Mouse (Mus musculus) cortical plate, adult 2 months (tissue): ENCODE measurements around the gene Rpl11. TPM values are rescaled to one million over a fixed set of nuclear protein-coding genes. Genes with fewer than 3 reads are reported as not detected.
"Not testable (repeated sequence)": the region's sequence is repeated elsewhere in the genome, so short reads cannot be mapped to it uniquely, and the experiment has no call there.

ENCODE experiments used
- H3K27ac ChIP-seq: fragments of 200-500 bp; 2 replicates; pipeline ENCODE4 v1.5.1; 2012; ENCODE audit warnings: low read length, control low read depth, inconsistent platforms; ENCODE audit not compliant: insufficient read depth
- H3K4me1 ChIP-seq: fragments of 200-500 bp; 2 replicates; pipeline ENCODE4 v1.6.1; 2011; ENCODE audit warnings: low read length; ENCODE audit not compliant: control insufficient read depth, insufficient read depth
- H3K4me3 ChIP-seq: fragments of 200-500 bp; 2 replicates; pipeline ENCODE4 v1.5.1; 2011; ENCODE audit warnings: mild to moderate bottlenecking, low read length, control low read depth; ENCODE audit not compliant: insufficient read depth
- CTCF ChIP-seq: fragments of 200-500 bp; IDR thresholded peaks from 2 replicates; pipeline ENCODE4 v1.5.1; 2011; ENCODE audit warnings: mild to moderate bottlenecking, control low read depth, low read length; ENCODE audit not compliant: insufficient read depth; ENCODE audit errors: extremely low read depth
- POLR2A ChIP-seq: fragments of 200-500 bp; IDR thresholded peaks from 2 replicates; pipeline ENCODE4 v1.6.1; 2011; ENCODE audit warnings: mild to moderate bottlenecking, low read length, control low read depth; ENCODE audit not compliant: insufficient read depth; ENCODE audit errors: extremely low read depth
- polyA plus RNA-seq: library from polyadenylated mRNA; depleted of rRNA; stranded (reverse); fragments of >200 nt; gene quantifications from 2 replicates; pipeline ENCODE4 v1.2.3, GENCODE M21; 2012; rRNA removed

The Rpl11 gene
- 511 and 520 TPM in 2 replicates for polyA plus RNA-seq

DNA sequence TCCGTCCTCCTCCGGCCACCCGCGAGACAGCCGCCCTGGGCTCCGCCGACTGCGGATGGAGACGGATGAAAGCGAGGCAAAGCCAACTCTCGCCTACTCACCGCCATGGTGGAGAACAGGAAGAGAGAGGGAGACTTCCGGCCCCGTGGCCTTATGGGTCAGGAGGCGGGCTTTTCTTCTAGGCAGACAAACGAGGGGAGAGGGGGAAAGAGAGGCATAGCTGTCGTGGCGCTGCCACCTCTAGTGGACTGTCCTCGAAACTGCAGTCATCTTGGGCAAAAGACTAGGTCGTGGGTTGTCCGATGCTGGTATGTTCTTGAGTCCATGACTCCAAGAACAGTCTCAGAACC is at the start of gene Rpl11:
TSS of gene Rpl11 (minus strand) at position 182 of the 350 bp plus-strand sequence.
- Histone ChIP-seq H3K27ac (0 out of 2 replicates have a peak within 1 kb of the TSS, but pooled peaks have one; percentile 54), H3K4me1 (0 out of 2 replicates have a peak, but pooled peaks cover 3% of the 10 kb centered on the region)
- peak; percentile 90 for TF ChIP-seq CTCF
- TF ChIP-seq POLR2A, result peak; percentile 85

DNA sequence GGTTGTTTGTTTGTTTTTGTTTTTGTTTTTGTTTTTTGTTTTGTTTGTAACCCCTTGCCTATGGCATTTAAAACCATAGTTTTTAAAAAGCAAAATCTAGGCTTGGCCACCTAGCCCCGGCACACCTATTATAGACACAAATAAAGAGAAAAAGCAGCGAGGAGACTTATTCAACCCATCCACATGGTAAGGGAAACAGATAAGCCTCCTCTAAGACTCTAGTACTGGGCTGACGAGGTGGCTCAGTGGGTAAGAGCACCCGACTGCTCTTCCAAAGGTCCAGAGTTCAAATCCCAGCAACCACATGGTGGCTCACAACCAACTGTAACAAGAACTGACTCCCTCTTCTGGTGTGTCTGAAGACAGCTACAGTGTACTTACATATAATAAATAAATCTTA is 48.5 kb upstream of the Rpl11 start:
- not testable (repeated sequence) for H3K27ac ChIP-seq, H3K4me3 ChIP-seq, H3K4me1 ChIP-seq

More for the DNA sequence above, at the start of gene Rpl11:
- H3K4me3 ChIP-seq, result peak within 1 kb of the TSS; percentile 96

DNA sequence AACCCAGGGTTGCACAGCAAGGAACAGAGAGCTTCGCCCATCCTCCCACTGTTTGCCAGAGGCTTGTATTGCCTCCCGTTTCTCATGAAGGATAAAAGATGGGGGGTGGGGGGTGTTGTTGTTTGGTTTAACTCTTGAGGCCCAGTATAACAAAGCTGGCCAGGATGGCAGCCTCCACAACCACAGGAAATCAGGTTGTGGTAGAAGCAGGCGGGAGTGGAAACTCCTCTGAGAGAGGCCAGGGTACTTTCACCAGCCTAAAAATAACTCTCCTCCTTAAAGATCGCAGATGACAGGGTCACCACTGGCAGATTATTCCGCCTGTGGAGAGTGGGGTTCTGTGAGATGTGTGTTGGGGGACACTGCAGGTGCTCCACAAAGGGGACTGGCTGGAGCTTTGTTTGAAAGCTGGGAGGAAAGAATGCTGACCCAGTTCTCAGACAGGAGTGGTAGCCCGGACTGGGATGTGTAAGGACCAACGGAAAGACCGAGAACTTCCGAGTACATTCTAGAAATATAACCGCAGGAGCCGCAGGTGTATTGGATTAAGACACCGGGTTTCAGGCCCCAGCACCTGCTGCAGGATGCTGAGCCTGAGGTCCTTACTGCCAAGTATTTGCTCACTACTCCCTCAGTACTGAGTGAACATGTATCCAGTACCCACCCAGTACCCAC is 47.3 kb upstream of the Rpl11 start:
- no peak for TF ChIP-seq POLR2A
- no peaks in the 10 kb centered on the region for H3K4me1 ChIP-seq
- no peak overlapping the region for H3K27ac ChIP-seq
- H3K4me3 ChIP-seq, result no peak overlapping the region

DNA sequence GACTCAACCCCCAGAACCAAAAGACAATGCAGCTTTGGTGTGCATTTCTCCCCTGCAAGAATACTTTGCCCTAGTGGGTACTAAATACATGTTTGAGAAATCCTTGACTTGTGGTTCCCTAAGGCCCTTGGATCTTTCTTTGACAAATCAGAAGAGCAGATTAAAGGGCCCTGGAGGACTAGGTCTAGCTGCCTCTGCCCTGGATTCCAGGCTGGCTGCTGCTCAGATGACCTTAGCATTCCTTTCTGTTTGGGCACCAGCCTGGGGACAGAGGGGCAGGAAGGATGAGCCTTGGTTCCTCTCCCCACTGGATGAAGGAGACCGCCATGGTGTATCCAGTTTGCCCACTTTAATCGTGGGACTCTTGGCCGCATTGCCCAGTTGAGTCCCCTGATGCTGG is 45.2 kb upstream of the Rpl11 start:
- Histone ChIP-seq H3K27ac (no peak overlapping the region), H3K4me1 (no peaks in the 10 kb centered on the region), H3K4me3 (no peak overlapping the region)
- no peak for TF ChIP-seq POLR2A
- TF ChIP-seq CTCF, result no peak

DNA sequence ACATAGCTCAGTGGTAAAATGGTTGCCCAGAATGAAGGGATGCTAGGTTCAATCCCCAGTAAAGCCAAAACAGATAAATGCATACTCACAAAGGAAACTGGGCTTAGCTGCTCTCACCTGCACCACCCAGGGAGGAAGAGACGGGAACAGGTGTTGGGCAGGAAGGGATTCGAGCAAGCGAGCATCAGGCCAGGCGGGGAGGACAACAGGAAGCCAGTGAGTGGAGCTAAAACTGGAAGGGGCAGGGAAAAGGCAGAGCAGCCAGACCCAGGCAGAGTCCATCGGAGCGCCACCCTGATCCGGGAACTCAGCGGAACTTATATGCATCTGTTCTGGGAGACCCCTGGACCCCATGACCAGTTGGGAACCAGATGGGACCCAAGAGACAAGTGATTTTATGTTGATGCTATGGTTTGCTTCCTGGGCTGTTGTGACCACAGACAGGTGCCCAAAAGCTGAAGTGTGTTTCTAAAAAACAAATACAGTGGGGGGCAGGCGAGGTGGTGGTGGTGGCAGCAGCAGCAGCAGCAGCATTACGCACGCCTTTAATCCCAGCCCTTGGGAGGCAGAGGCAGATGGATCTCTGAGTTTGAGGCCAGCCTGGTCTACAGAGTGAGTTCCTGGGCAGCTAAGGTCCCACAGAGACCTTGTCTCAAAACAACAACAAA is 43.4 kb upstream of the Rpl11 start:
- Histone ChIP-seq H3K27ac (no peak overlapping the region), H3K4me1 (no peaks in the 10 kb centered on the region), H3K4me3 (no peak overlapping the region)
- no peak for TF ChIP-seq CTCF

DNA sequence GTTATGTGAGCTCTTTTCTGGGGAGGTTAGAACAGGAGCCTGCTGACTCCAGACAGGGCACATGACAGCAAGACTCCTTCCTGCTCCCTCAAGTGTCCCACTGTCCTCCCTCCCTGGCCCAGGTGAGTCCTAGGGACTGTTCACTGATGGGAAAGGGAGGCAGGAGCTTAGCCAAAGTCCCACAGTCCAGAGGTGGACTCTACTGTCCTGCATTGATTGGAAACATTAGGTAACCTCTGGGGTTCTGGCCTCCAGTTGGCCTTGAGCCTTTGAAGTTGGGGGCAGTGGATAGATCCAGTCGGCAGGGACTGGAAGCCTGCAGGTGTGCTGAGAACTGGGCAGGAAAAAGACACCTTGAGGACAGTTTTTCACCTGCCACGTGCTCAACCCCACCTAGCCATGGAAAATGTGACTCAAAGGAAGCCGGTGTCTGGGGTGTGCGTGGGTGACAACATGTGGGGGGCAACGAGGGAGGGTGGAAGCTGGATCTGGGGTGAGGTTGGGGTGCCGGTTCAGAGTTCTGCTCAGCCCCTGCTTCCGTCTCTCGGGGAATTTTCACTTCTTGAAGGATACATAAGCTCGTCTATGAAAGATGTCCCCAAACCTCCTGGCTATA is 42.4 kb upstream of the Rpl11 start:
- TF ChIP-seq POLR2A (no peak), CTCF (no peak)
- no peak overlapping the region for H3K4me3 ChIP-seq
- H3K27ac ChIP-seq, result no peak overlapping the region
- H3K4me1 ChIP-seq, result no peaks in the 10 kb centered on the region

DNA sequence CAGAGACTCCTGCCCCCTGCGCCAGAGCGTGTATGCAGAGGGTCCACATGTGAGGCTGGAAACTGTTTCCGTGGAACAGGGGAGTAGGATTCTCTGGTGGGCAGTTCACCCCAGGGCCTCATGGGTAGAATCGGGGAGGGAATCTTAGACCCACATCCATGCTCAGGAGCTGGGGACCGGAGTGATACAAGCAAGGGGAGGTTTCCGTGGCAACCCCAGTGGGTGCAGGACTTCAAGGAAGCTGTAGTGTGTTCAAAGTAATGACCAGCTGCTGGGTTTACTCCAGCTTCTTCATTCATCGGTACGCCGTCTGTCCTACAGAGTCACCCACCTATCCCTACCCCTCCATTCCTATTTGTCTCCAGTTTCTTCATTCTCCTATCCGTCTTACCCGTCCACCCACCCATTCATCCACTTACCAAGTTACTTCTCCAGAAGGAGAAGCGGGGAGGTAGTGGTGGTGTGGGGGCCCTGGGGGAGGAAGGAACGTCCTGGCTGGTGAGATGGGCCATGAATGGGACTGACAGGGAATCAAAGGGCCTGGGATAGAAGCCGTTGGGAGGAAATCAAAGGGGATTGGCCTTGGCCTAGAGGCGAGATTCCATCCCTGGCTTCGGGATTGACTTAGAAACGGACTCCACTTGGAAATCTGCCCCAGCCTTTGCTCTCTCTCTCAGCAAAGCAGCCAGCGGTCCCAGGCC is 41.4 kb upstream of the Rpl11 start:
- H3K4me1 ChIP-seq, result no peaks in the 10 kb centered on the region
- no peak for TF ChIP-seq POLR2A
- no peak for TF ChIP-seq CTCF
- no peak overlapping the region for H3K4me3 ChIP-seq
- peak overlapping the region; percentile 19; the same call in 1 of the 2 replicates for H3K27ac ChIP-seq

DNA sequence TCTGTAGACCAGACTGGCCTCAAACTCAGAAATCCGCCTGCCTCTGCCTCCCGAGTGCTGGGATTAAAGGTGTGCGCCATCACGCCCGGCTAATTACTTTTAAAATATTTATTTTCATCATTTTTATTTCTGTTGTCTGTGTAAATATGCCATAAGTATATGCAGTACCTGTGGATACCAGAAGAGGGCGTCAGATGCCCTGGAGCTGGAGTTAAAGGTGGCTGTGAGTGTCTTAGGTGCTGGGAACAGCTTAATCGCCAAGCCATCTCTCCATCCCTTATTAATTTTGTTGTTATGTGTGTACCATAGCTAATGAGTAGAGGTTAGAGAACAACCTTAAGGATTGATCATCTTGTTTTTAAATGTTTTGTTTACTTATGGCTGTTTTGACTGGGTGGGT is 39.3 kb upstream of the Rpl11 start:
- TF ChIP-seq CTCF (0 out of 2 replicates have a peak, but pooled peaks have one; percentile 9), POLR2A (no peak)
- Histone ChIP-seq H3K27ac (no peak overlapping the region), H3K4me1 (no peaks in the 10 kb centered on the region), H3K4me3 (no peak overlapping the region)

DNA sequence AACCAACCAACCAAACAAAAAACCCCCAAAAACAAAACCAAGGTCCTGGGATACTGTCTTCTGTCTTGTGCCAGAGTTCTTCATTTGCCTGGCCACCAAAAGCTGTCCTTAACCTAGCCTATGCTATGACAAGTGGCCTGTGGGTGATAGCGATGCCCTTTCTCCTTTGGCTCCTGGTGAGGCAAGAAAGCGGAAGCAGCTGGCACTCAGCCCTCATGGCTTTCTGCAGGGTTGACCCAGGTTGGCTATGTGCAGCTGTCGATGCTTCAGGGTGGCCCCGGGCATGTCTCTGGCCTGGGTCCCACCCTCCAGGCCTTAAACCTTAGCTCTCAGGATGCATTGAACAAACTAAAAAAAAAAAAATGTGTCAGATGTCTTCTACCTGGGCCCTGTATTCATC is 38.1 kb upstream of the Rpl11 start:
- Histone ChIP-seq H3K4me1 (no peaks in the 10 kb centered on the region), H3K4me3 (no peak overlapping the region), H3K27ac (no peak overlapping the region)
- TF ChIP-seq CTCF, result no peak
- TF ChIP-seq POLR2A, result no peak
